Mouse (Mus musculus) forebrain, embryonic 14.5 days (tissue): Measurements from ENCODE around the gene Ip6k3. TPM values are rescaled to one million over a fixed set of nuclear protein-coding genes. Genes with fewer than 3 reads are reported as not detected.
A peak's percentile ranks its signal among the peaks of the same experiment; 100 is the strongest.

Source experiments
- ATAC-seq: fragments of 200-750 bp; cut with Nextera tagmentation; 2 replicates; pipeline ENCODE4 v1.8.0; 2017; ENCODE audit warnings: mild to moderate bottlenecking, moderate library complexity
- DNase-seq: peaks from one replicate; pipeline ENCODE4 v3.0.0-alpha.2; 2015; ENCODE audit warnings: low spot score
- H3K27ac ChIP-seq: fragments of 300-500 bp; sonication (generic); 2 replicates; pipeline ENCODE4 v1.5.1; 2014; ENCODE audit warnings: low read depth, mild to moderate bottlenecking, control low read depth, low read length, moderate library complexity
- H3K27me3 ChIP-seq: fragments of 300-500 bp; sonication (generic); replicated peaks from 2 replicates; pipeline ENCODE4 v1.6.1; 2014; ENCODE audit warnings: low read length, control low read depth, mixed read lengths; ENCODE audit not compliant: control insufficient read depth, insufficient read depth
- H3K36me3 ChIP-seq: fragments of 300-500 bp; sonication (generic); 2 replicates; pipeline ENCODE4 v1.6.1; 2014; ENCODE audit warnings: low read length, control low read depth; ENCODE audit not compliant: control insufficient read depth, insufficient read depth
- H3K4me1 ChIP-seq: fragments of 300-500 bp; sonication (generic); 2 replicates; pipeline ENCODE4 v1.6.1; 2014; ENCODE audit warnings: antibody characterized with exemption, low read length, control low read depth; ENCODE audit not compliant: control insufficient read depth, insufficient read depth
- H3K4me2 ChIP-seq: fragments of 300-500 bp; sonication (generic); 2 replicates; pipeline ENCODE4 v1.6.1; 2014; ENCODE audit warnings: mild to moderate bottlenecking, control low read depth, low read length
- H3K4me3 ChIP-seq: fragments of 300-500 bp; sonication (generic); 2 replicates; pipeline ENCODE4 v1.5.1; 2014; ENCODE audit warnings: low read depth, low read length, control low read depth
- H3K9ac ChIP-seq: fragments of 300-500 bp; sonication (generic); 2 replicates; pipeline ENCODE4 v1.6.1; 2014; ENCODE audit warnings: mild to moderate bottlenecking, low read length, control low read depth, moderate library complexity
- H3K9me3 ChIP-seq: fragments of 300-500 bp; sonication (generic); replicated peaks from 2 replicates; pipeline ENCODE4 v1.6.1; 2016; ENCODE audit warnings: low read length, control low read depth, mixed read lengths; ENCODE audit not compliant: control insufficient read depth
- WGBS: fragments of 180-500 bp; shearing (Covaris S2); extraction: QIAGEN DNeasy Blood & Tissue Kit; methylation state at CpG from one replicate; pipeline ENCODE4 v1.1.7; 2014; 5-methylcytosine and 5-hydroxymethylcytosine counted together
- polyA plus RNA-seq: library from polyadenylated mRNA; unstranded; fragments of >200 nt; fragmentation: Nextera tagmentation; extraction: Ambion mirVana; gene quantifications from 2 replicates; pipeline ENCODE4 v1.2.1, GENCODE M21; 2014

Gene Ip6k3
- polyA plus RNA-seq, 1 experiment from 2014 or later = 0.28 TPM

- no peaks in the 10 kb centered on the region for H3K9me3 ChIP-seq
- DNase-seq (no peak), ATAC-seq (no peak)
- H3K4me1 ChIP-seq = peaks cover 11% of the 10 kb centered on the region
- no peak overlapping the region for H3K27ac ChIP-seq
- peaks cover 25% of the 10 kb centered on the region for H3K36me3 ChIP-seq
- 65% methylated on average over 4 of the region's 4 CpGs for WGBS
- no peak overlapping the region for H3K4me2 ChIP-seq
- no peak overlapping the region for H3K4me3 ChIP-seq
- H3K27me3 ChIP-seq = no peaks in the 10 kb centered on the region; the same call in 1 of the 2 replicates
- H3K9ac ChIP-seq = no peak overlapping the region
Observed at GRCm38 (mm10) chr17:27119540-27119895, 48.1 kb downstream of the Ip6k3 start.

GRCm38 (mm10) chr17:27118676-27119539 is 48.7 kb downstream of the Ip6k3 start:
- Histone ChIP-seq H3K9me3 (no peaks in the 10 kb centered on the region), H3K27me3 (no peaks in the 10 kb centered on the region; the same call in 1 of the 2 replicates), H3K4me1 (peaks cover 11% of the 10 kb centered on the region), H3K27ac (no peak overlapping the region), H3K4me2 (no peak overlapping the region), H3K4me3 (no peak overlapping the region), H3K36me3 (peaks cover 19% of the 10 kb centered on the region), H3K9ac (no peak overlapping the region)
- WGBS = 88% methylated on average over 25 of the region's 25 CpGs
- ATAC-seq (no peak), DNase-seq (no peak)

- Histone ChIP-seq H3K27me3 (no peaks in the 10 kb centered on the region), H3K4me1 (no peaks in the 10 kb centered on the region), H3K27ac (no peak overlapping the region), H3K4me2 (no peak overlapping the region), H3K4me3 (no peak overlapping the region), H3K36me3 (no peaks in the 10 kb centered on the region), H3K9me3 (no peaks in the 10 kb centered on the region), H3K9ac (no peak overlapping the region)
- DNase-seq (no peak), ATAC-seq (no peak)
- WGBS = 92% methylated on average over 7 of the region's 7 CpGs
Observed at GRCm38 (mm10) chr17:27110072-27110471, 57.5 kb downstream of the Ip6k3 start.

- Histone ChIP-seq H3K9ac (no peak overlapping the region), H3K4me2 (no peak overlapping the region), H3K9me3 (no peaks in the 10 kb centered on the region), H3K36me3 (no peaks in the 10 kb centered on the region), H3K4me3 (no peak overlapping the region), H3K27ac (no peak overlapping the region), H3K4me1 (no peaks in the 10 kb centered on the region), H3K27me3 (no peaks in the 10 kb centered on the region)
- DNase-seq = no peak
- WGBS = 80% methylated on average over 6 of the region's 6 CpGs
- ATAC-seq = no peak
Observed at GRCm38 (mm10) chr17:27107936-27108335, 59.7 kb downstream of the Ip6k3 start.

- DNase-seq = no peak
- no peaks in the 10 kb centered on the region for H3K27me3 ChIP-seq
- no peak overlapping the region for H3K27ac ChIP-seq
- no peaks in the 10 kb centered on the region for H3K4me1 ChIP-seq
- H3K4me3 ChIP-seq = no peak overlapping the region
- 86% methylated on average over 9 of the region's 9 CpGs for WGBS
- H3K9ac ChIP-seq = no peak overlapping the region
- no peak overlapping the region for H3K4me2 ChIP-seq
- no peaks in the 10 kb centered on the region for H3K36me3 ChIP-seq
- H3K9me3 ChIP-seq = no peaks in the 10 kb centered on the region
- no peak for ATAC-seq
Observed at GRCm38 (mm10) chr17:27106745-27107144, 60.9 kb downstream of the Ip6k3 start.

GRCm38 (mm10) chr17:27105698-27106470 is 61.7 kb downstream of the Ip6k3 start:
- Histone ChIP-seq H3K4me1 (no peaks in the 10 kb centered on the region), H3K4me2 (no peak overlapping the region), H3K9me3 (no peaks in the 10 kb centered on the region), H3K9ac (no peak overlapping the region), H3K27ac (no peak overlapping the region), H3K4me3 (no peak overlapping the region), H3K36me3 (no peaks in the 10 kb centered on the region), H3K27me3 (no peaks in the 10 kb centered on the region)
- no peak for DNase-seq
- no peak for ATAC-seq
- 83% methylated on average over 16 of the region's 18 CpGs for WGBS

- no peaks in the 10 kb centered on the region for H3K27me3 ChIP-seq
- H3K36me3 ChIP-seq = no peaks in the 10 kb centered on the region
- H3K9ac ChIP-seq = no peak overlapping the region
- no peaks in the 10 kb centered on the region for H3K4me1 ChIP-seq
- H3K4me3 ChIP-seq = no peak overlapping the region
- WGBS = 82% methylated on average over 5 of the region's 5 CpGs
- no peak overlapping the region for H3K4me2 ChIP-seq
- DNase-seq (no peak), ATAC-seq (no peak)
- no peaks in the 10 kb centered on the region for H3K9me3 ChIP-seq
- no peak overlapping the region for H3K27ac ChIP-seq
Observed at GRCm38 (mm10) chr17:27101675-27102074, 65.9 kb downstream of the Ip6k3 start.

- 18% methylated on average over 13 of the region's 13 CpGs for WGBS
- no peak for ATAC-seq
Observed at GRCm38 (mm10) chr17:27095690-27096089, 71.9 kb downstream of the Ip6k3 start.

More at GRCm38 (mm10) chr17:27095690-27096089, 71.9 kb downstream of the Ip6k3 start:
- no peaks in the 10 kb centered on the region for H3K27me3 ChIP-seq
- no peaks in the 10 kb centered on the region for H3K4me1 ChIP-seq
- H3K9me3 ChIP-seq = no peaks in the 10 kb centered on the region
- H3K4me3 ChIP-seq = no peak overlapping the region
- no peak overlapping the region for H3K27ac ChIP-seq
- H3K36me3 ChIP-seq = no peaks in the 10 kb centered on the region
- no peak overlapping the region for H3K4me2 ChIP-seq
- H3K9ac ChIP-seq = no peak overlapping the region
- peak; percentile 38 for DNase-seq
